Mouse (Mus musculus) embryonic fibroblast, embryonic 13.5 days (primary cell): ENCODE results near the gene Sesn1.

ENCODE experiments used
- CTCF ChIP-seq: IDR thresholded peaks from 2 replicates; pipeline ENCODE4 v1.5.1; 2011; ENCODE audit warnings: mild to moderate bottlenecking, control low read depth, low read length, moderate library complexity, borderline replicate concordance; ENCODE audit not compliant: insufficient read depth
- POLR2A ChIP-seq: IDR thresholded peaks from 2 replicates; pipeline ENCODE4 v1.6.1; 2011; ENCODE audit warnings: low read depth, mild to moderate bottlenecking, control low read depth, low read length, moderate library complexity

DNA sequence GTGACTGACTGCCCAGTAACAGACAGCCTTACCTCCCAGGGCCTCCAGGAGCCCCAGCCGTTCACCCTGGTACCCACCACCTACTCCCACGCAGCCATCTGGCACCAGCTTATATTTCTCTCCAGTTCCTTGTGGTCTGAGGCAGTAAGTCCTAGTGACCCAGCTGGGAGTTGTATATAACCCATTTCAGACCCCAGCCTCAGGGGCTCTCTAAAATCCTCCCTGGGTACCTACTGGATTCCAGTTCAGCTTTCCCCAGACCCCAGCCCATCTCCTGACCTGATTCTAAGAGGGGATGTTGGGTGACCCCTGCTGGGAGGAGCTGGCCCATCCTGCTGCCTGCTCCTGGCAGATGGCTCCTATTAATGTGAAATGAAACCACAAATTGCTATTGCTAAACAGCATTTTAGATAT is 50.5 kb downstream of the Sesn1 start:
- TF ChIP-seq POLR2A (no peak), CTCF (no peak)
